Mouse (Mus musculus): ENCODE measurements around the gene Map4k3. TPM values are rescaled to one million over a fixed set of nuclear protein-coding genes. Genes with fewer than 3 reads are reported as not detected.

Gene Map4k3
- total and polyA plus RNA-seq, 3 experiments, result 3.2 to 4.1 TPM; not detected in 1

GRCm38 (mm10) chr17:80693707-80694106 is 34.6 kb downstream of the Map4k3 start:
- no peak for DNase-seq (ENCODE audit: low read depth, low spot score)
- H3K79me2 ChIP-seq (ENCODE audit: control insufficient read depth, insufficient read depth, low read length, poor library complexity), result no peaks in the 10 kb centered on the region
- no peaks in the 10 kb centered on the region for H3K36me3 ChIP-seq (ENCODE audit: control insufficient read depth in 1 of 2, insufficient read depth in 2 of 2, low read length in 2 of 2)
- H3K9me3 ChIP-seq (replicated peaks; ENCODE audit: insufficient read depth, low read length), result no peaks in the 10 kb centered on the region
- no peaks in the 10 kb centered on the region for H3K4me1 ChIP-seq (ENCODE audit: control insufficient read depth in 1 of 2, insufficient read depth in 2 of 2, low read length in 2 of 2)
- no peak overlapping the region for H3K4me3 ChIP-seq (ENCODE audit: control insufficient read depth in 1 of 2, insufficient read depth in 1 of 2, low read depth in 2 of 2, low read length in 2 of 2)
- no peak for TF ChIP-seq POLR2AphosphoS5 (IDR thresholded peaks at IDR 0.05; ENCODE audit: borderline replicate concordance, low read depth, low read length)
- no peak for TF ChIP-seq RAD21 (IDR thresholded peaks at IDR 0.05; ENCODE audit: low read depth, low read length)
- TF ChIP-seq SIN3A (IDR thresholded peaks at IDR 0.05; ENCODE audit: low read length), result no peak
- no peak for TF ChIP-seq POLR2A (IDR thresholded peaks at IDR 0.05; ENCODE audit: control insufficient read depth in 1 of 2, insufficient read depth in 1 of 2, low read depth in 1 of 2, low read length in 2 of 2, poor library complexity in 1 of 2)
- no peak for TF ChIP-seq ETS1 (IDR thresholded peaks at IDR 0.05; ENCODE audit: low read depth, low read length)
- no peak for TF ChIP-seq MEF2A (IDR thresholded peaks at IDR 0.05; ENCODE audit: extremely low read depth, insufficient replicate concordance, low read depth, low read length, poor library complexity, severe bottlenecking)
- no peak for TF ChIP-seq MXI1 (IDR thresholded peaks at IDR 0.05; ENCODE audit: low read depth, low read length)
- TF ChIP-seq ZMIZ1 (IDR thresholded peaks at IDR 0.05; ENCODE audit: low read depth, low read length), result no peak
- no peak for TF ChIP-seq EP300 (IDR thresholded peaks at IDR 0.05; ENCODE audit: low read depth in 1 of 2, low read length in 2 of 2)
- TF ChIP-seq ELF1 (IDR thresholded peaks at IDR 0.05; ENCODE audit: low read depth, low read length), result no peak
- H3K9ac ChIP-seq (ENCODE audit: control insufficient read depth, low read depth, low read length, poor library complexity, severe bottlenecking), result no peak overlapping the region
- no peaks in the 10 kb centered on the region for H3K27me3 ChIP-seq (ENCODE audit: control insufficient read depth in 1 of 2, insufficient read depth in 2 of 2, low read length in 2 of 2)
- no peak overlapping the region for H3K27ac ChIP-seq (ENCODE audit: control insufficient read depth, low read depth, low read length)

- H3K4me1 ChIP-seq (ENCODE audit: control insufficient read depth in 1 of 2, insufficient read depth in 2 of 2, low read length in 2 of 2), result peaks cover 0 to 5% of the 10 kb centered on the region in 2 experiments; a peak in 2 of 4 replicates
- TF ChIP-seq ZC3H11A (IDR thresholded peaks at IDR 0.05; ENCODE audit: low read depth, low read length) (no peak), KAT2A (conservative IDR thresholded peaks at IDR 0.05; ENCODE audit: low read depth, low read length) (no peak), MYC (IDR thresholded peaks at IDR 0.05; ENCODE audit: low read depth, low read length) (no peak), NELFE (IDR thresholded peaks at IDR 0.05; ENCODE audit: low read depth, low read length) (no peak), MAFK (IDR thresholded peaks at IDR 0.05; ENCODE audit: borderline replicate concordance, low read depth, low read length) (no peak), USF1 (IDR thresholded peaks at IDR 0.05; ENCODE audit: low read depth, low read length) (no peak), USF2 (IDR thresholded peaks at IDR 0.05; ENCODE audit: borderline replicate concordance in 1 of 2, insufficient read depth in 1 of 2, low read depth in 1 of 2, low read length in 2 of 2) (no peak), CHD2 (IDR thresholded peaks at IDR 0.05; ENCODE audit: low read length) (no peak), BHLHE40 (IDR thresholded peaks at IDR 0.05; ENCODE audit: borderline replicate concordance, low read depth, low read length) (no peak), JUND (IDR thresholded peaks at IDR 0.05; ENCODE audit: low read depth, low read length) (no peak), GABPA (IDR thresholded peaks at IDR 0.05; ENCODE audit: low read depth, low read length) (no peak), CTCF (IDR thresholded peaks at IDR 0.05 in 2 of 3, conservative IDR thresholded peaks at IDR 0.05 in 1 of 3; ENCODE audit: control insufficient read depth in 1 of 3, insufficient read depth in 1 of 3, low read depth in 2 of 3, low read length in 3 of 3, poor library complexity in 1 of 3, severe bottlenecking in 1 of 3) (no peak), MYB (IDR thresholded peaks at IDR 0.05; ENCODE audit: low read depth, low read length) (no peak), GATA1 (IDR thresholded peaks at IDR 0.05; ENCODE audit: low read depth, low read length) (no peak), HCFC1 (IDR thresholded peaks at IDR 0.05; ENCODE audit: low read depth, low read length) (no peak)
- DNase-seq (ENCODE audit: low read depth, low spot score), result no peak
- no peaks in the 10 kb centered on the region for H3K79me2 ChIP-seq (ENCODE audit: control insufficient read depth, insufficient read depth, low read length, poor library complexity)
- H3K4me3 ChIP-seq (ENCODE audit: control insufficient read depth in 1 of 2, insufficient read depth in 1 of 2, low read depth in 2 of 2, low read length in 2 of 2), result no peak overlapping the region
- H3K9me3 ChIP-seq (replicated peaks; ENCODE audit: insufficient read depth, low read length), result no peaks in the 10 kb centered on the region
- H3K9ac ChIP-seq (ENCODE audit: control insufficient read depth, low read depth, low read length, poor library complexity, severe bottlenecking), result no peak overlapping the region
- H3K27me3 ChIP-seq (ENCODE audit: control insufficient read depth in 1 of 2, insufficient read depth in 2 of 2, low read length in 2 of 2), result no peaks in the 10 kb centered on the region
- H3K36me3 ChIP-seq (ENCODE audit: control insufficient read depth in 1 of 2, insufficient read depth in 2 of 2, low read length in 2 of 2), result no peaks in the 10 kb centered on the region
- H3K27ac ChIP-seq (ENCODE audit: control insufficient read depth, low read depth, low read length), result no peak overlapping the region
Measured at GRCm38 (mm10) chr17:80692183-80692582, 36.1 kb downstream of the Map4k3 start.
